Mouse (Mus musculus): ENCODE results near the gene Mosmo.

Gene Mosmo

DNA sequence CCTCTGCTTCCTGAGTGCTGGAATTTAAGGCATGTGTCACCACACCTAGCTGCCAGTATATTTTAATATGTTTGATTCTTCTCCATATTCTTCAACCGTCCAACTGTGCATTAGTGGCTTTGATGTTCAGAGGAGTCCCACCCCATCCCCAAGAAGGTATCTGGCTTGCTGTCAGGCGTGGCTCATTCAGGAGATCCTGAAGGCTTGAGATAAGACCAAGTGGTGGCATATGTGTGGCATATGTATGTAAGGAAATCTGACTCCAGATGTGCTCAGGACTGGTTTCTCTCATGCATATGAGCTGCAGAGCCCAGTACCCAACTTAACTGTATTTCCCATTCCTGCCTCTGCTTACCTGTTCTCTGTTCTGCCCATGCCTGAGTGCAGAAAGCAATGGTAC lies 100.6 kb downstream of the Mosmo start:
- DNase-seq (ENCODE audit: low spot score): no peak
